Mouse (Mus musculus) C2C12 (cell line): ENCODE measurements around the gene D630003M21Rik. TPM values are rescaled to one million over a fixed set of nuclear protein-coding genes. Genes with fewer than 3 reads are reported as not detected.
A peak's percentile ranks its signal among the peaks of the same experiment; 100 is the strongest.

Source experiments
- H3K27me3 ChIP-seq: one replicate; pipeline ENCODE4 v1.6.1; 2011; ENCODE audit not compliant: control insufficient read depth, insufficient read depth, insufficient read length
- H3K36me3 ChIP-seq: one replicate; pipeline ENCODE4 v1.6.1; 2011; ENCODE audit not compliant: control insufficient read depth, insufficient read depth
- H3K4me3 ChIP-seq: one replicate; pipeline ENCODE4 v1.5.1; 2011; ENCODE audit warnings: mild to moderate bottlenecking, control low read depth; ENCODE audit not compliant: poor library complexity, insufficient read depth, severe bottlenecking
- H3K79me2 ChIP-seq: one replicate; pipeline ENCODE4 v1.6.1; 2011; ENCODE audit not compliant: control insufficient read depth, insufficient read depth
- H3K79me3 ChIP-seq: one replicate; pipeline ENCODE4 v1.6.1; 2011; ENCODE audit warnings: low read depth, control low read depth
- H3ac ChIP-seq: one replicate; pipeline ENCODE3; 2011; ENCODE audit warnings: low read depth; ENCODE audit not compliant: control insufficient read depth, insufficient read length
- CEBPB ChIP-seq: IDR thresholded peaks from one replicate; pipeline ENCODE4 v1.6.1; 2011; ENCODE audit warnings: low read depth, mild to moderate bottlenecking, control low read depth, moderate library complexity
- CTCF ChIP-seq: IDR thresholded peaks from one replicate; pipeline ENCODE4 v1.5.1; 2011; ENCODE audit not compliant: control insufficient read depth, insufficient read depth, insufficient read length
- FOSL1 ChIP-seq: IDR thresholded peaks from one replicate; pipeline ENCODE4 v1.8.0; 2011; ENCODE audit warnings: mild to moderate bottlenecking, low read length; ENCODE audit not compliant: poor library complexity, insufficient read depth, severe bottlenecking
- MAX ChIP-seq: IDR thresholded peaks from one replicate; pipeline ENCODE4 v1.6.1; 2011; ENCODE audit warnings: mild to moderate bottlenecking, control low read depth
- MYOD1 ChIP-seq: IDR thresholded peaks from one replicate; pipeline ENCODE4 v1.6.1; 2011; ENCODE audit warnings: low read depth; ENCODE audit not compliant: control insufficient read depth, insufficient read length
- MYOG ChIP-seq: IDR thresholded peaks from one replicate; pipeline ENCODE4 v1.6.1; 2011; ENCODE audit not compliant: control insufficient read depth, insufficient read length; ENCODE audit errors: extremely low read depth
- USF1 ChIP-seq: IDR thresholded peaks from one replicate; pipeline ENCODE4 v1.6.1; 2011; ENCODE audit warnings: low read depth, mild to moderate bottlenecking, control low read depth, moderate library complexity
- polyA plus RNA-seq: library from polyadenylated mRNA; unstranded; fragments of >200 nt; fragmentation: generic; extraction: Trizol; gene quantifications from one replicate; pipeline ENCODE4 v1.2.1, GENCODE M21; 2012; ENCODE audit warnings: missing spikeins

D630003M21Rik gene
- polyA plus RNA-seq, 1 experiment = 0.01 TPM

- no peaks in the 10 kb centered on the region for H3K79me2 ChIP-seq
- no peaks in the 10 kb centered on the region for H3K36me3 ChIP-seq
- no peak overlapping the region for H3K4me3 ChIP-seq
- TF ChIP-seq MAX = no peak
- TF ChIP-seq MYOD1 = no peak
- TF ChIP-seq MYOG = no peak
- TF ChIP-seq CTCF = no peak
- TF ChIP-seq USF1 = no peak
- no peak for TF ChIP-seq FOSL1
- TF ChIP-seq CEBPB = no peak
- H3K79me3 ChIP-seq = no peaks in the 10 kb centered on the region
- H3ac ChIP-seq = no peak overlapping the region
- H3K27me3 ChIP-seq = no peaks in the 10 kb centered on the region
Measured at GRCm38 (mm10) chr2:158151077-158151476, 77.9 kb downstream of the D630003M21Rik start.

- no peak for TF ChIP-seq CEBPB
- no peak for TF ChIP-seq USF1
- TF ChIP-seq CTCF = no peak
- TF ChIP-seq MYOD1 = no peak
- no peak for TF ChIP-seq MYOG
- TF ChIP-seq MAX = no peak
- TF ChIP-seq FOSL1 = no peak
- no peaks in the 10 kb centered on the region for H3K36me3 ChIP-seq
- H3ac ChIP-seq = no peak overlapping the region
- H3K27me3 ChIP-seq = no peaks in the 10 kb centered on the region
- no peaks in the 10 kb centered on the region for H3K79me3 ChIP-seq
- no peak overlapping the region for H3K4me3 ChIP-seq
- H3K79me2 ChIP-seq = no peaks in the 10 kb centered on the region
Measured at GRCm38 (mm10) chr2:158146971-158147370, 82.1 kb downstream of the D630003M21Rik start.

- H3K79me2 ChIP-seq = no peaks in the 10 kb centered on the region
- no peak within 1 kb of the TSS for H3K4me3 ChIP-seq
- TF ChIP-seq CEBPB (no peak), MAX (no peak), CTCF (peak; percentile 72)
- no peak within 1 kb of the TSS for H3ac ChIP-seq
- no peaks in the 10 kb centered on the region for H3K27me3 ChIP-seq
- no peaks in the 10 kb centered on the region for H3K79me3 ChIP-seq
- H3K36me3 ChIP-seq = no peaks in the 10 kb centered on the region
Measured at GRCm38 (mm10) chr2:158146223-158146622, 82.8 kb downstream of the D630003M21Rik start, which contains the start of gene Tgm2. Gene Tgm2, minus strand, starts transcription at chr2:158146436.

DNA sequence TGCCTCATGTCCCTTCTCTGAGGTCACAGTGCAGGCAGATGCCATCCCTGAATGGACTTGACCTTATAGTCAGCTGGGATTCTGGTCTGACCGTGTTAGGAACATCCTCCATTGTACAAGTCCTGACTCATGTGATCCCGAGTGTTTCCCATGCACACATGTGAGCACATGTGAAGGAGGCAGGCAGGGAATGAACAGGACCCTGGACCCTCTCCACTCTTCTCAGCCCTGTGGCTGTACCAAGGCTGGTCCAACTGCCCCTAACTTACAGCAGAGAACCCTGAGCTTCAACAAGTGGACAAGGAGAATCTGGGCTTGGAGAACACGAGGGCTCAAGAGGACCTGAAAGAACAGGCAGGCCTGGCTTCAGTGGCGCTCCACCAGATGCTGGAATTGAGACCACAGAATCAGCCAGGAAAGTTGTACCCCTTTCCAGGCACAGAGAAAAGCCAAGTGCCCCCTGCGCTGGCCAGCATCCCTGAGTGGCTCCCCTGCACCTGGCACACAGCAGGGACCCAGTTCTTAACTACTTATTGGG lies 83.4 kb downstream of the D630003M21Rik start:
- no peak overlapping the region for H3K4me3 ChIP-seq
- no peaks in the 10 kb centered on the region for H3K27me3 ChIP-seq
- no peaks in the 10 kb centered on the region for H3K79me3 ChIP-seq
- H3K36me3 ChIP-seq = no peaks in the 10 kb centered on the region
- TF ChIP-seq MYOD1 = no peak
- no peak for TF ChIP-seq FOSL1
- no peak overlapping the region for H3ac ChIP-seq
- no peaks in the 10 kb centered on the region for H3K79me2 ChIP-seq

GRCm38 (mm10) chr2:158144750-158145527 lies 84.1 kb downstream of the D630003M21Rik start:
- no peaks in the 10 kb centered on the region for H3K79me2 ChIP-seq
- no peaks in the 10 kb centered on the region for H3K79me3 ChIP-seq
- H3K36me3 ChIP-seq = no peaks in the 10 kb centered on the region
- TF ChIP-seq CEBPB = no peak
- no peak overlapping the region for H3K4me3 ChIP-seq
- H3K27me3 ChIP-seq = no peaks in the 10 kb centered on the region
- no peak overlapping the region for H3ac ChIP-seq

DNA sequence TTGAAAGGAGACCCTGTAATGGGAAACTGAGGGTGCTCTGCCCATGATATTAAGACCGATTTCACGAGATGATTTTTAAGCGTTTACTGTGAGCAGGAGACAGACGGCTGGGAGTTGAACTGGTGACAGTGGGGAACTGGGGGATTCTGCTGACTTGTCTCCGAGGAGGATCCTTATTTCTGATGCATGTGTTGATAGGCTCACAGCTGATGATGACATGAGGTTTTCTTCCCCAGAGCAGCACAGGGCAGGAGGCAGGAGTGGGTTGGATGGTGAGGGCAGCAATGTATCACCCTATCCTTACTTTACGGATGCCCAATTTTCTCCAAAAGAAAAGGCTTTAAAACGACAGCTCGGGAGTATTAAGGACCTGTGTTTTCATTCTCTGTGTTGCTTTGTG lies 84.8 kb downstream of the D630003M21Rik start:
- Histone ChIP-seq H3K27me3 (no peaks in the 10 kb centered on the region), H3K36me3 (no peaks in the 10 kb centered on the region), H3K79me2 (no peaks in the 10 kb centered on the region), H3K4me3 (no peak overlapping the region), H3ac (no peak overlapping the region), H3K79me3 (no peaks in the 10 kb centered on the region)
- TF ChIP-seq MAX (no peak), FOSL1 (no peak), CEBPB (no peak), CTCF (no peak), MYOG (no peak), MYOD1 (no peak), USF1 (no peak)
